Mouse (Mus musculus): ENCODE measurements around the gene Trim63.

DNA sequence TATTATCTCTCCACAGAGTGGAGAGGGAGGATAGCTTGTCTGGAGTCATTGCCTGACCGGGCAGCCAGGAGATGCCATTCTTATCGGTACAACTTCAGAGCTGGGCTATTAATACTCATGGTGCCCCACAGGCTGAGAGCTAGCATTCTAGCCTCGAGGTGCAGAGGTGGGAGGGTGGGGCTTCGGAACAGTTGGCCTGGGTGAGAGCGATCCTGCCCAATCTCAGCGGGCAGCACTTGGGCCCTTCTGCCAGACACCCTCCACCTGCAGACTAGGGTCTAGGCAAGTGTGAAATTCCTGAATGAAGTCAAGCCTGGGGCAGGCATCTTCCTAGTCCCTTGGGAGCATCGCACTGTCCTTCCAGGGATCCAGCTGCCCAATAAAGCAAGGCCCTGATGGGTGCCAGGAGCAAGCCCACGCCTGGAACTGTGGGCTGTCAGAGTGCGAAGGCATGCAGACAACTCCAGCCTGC is 21.2 kb upstream of the Trim63 start:
- TF ChIP-seq POLR2A (IDR thresholded peaks at IDR 0.05; ENCODE audit: extremely low read depth, insufficient read depth, low read length) (no peak), CTCF (IDR thresholded peaks at IDR 0.05; ENCODE audit: low read depth, low read length) (no peak)
